Mouse (Mus musculus) mammary gland, adult 2 months (tissue): ENCODE measurements around the gene Fam3b. TPM values are rescaled to one million over a fixed set of nuclear protein-coding genes. Genes with fewer than 3 reads are reported as not detected.

Experiments used
- polyA plus RNA-seq: library from polyadenylated mRNA; depleted of rRNA; stranded (reverse); fragments of >200 nt; gene quantifications from 2 replicates; pipeline ENCODE4 v1.2.3, GENCODE M21; 2012; ENCODE audit warnings: low replicate concordance; rRNA removed

Gene Fam3b
- polyA plus RNA-seq = 0.90 and 2.2 TPM in 2 replicates

GRCm38 (mm10) chr16:97514099-97514940 is at the start of gene Fam3b:
Gene Fam3b (minus strand): TSS chr16:97514816.

GRCm38 (mm10) chr16:97462481-97463181 is 52.0 kb downstream of the Fam3b start, which contains the start of gene Mx1:
Gene Mx1 (minus strand): TSS chr16:97462907.

Other genes starting within 250 kb of the Fam3b start
- gene Bace2, start 158.1 kb downstream of the Fam3b start, polyA plus RNA-seq = 2.8 and 3.0 TPM in 2 replicates
- 4.0 and 7.9 TPM in 2 replicates for gene Mx1, start 51.9 kb downstream of the Fam3b start, polyA plus RNA-seq
- gene Tmprss2, start 96.4 kb upstream of the Fam3b start, polyA plus RNA-seq = 63.8 and 125 TPM in 2 replicates
- 11.1 and 12.6 TPM in 2 replicates for gene Ripk4, start 249.0 kb upstream of the Fam3b start, polyA plus RNA-seq